Mouse (Mus musculus): ENCODE results near the gene Ints13.

- no peak for TF ChIP-seq CTCF (IDR thresholded peaks at IDR 0.05; ENCODE audit: extremely low read depth, insufficient read depth, low read length)
- TF ChIP-seq POLR2A (IDR thresholded peaks at IDR 0.05; ENCODE audit: extremely low read depth, insufficient read depth, low read length), result no peak
Observed at GRCm38 (mm10) chr6:146514531-146514948, 63.1 kb downstream of the Ints13 start.

Measured in cortical plate, adult 2 months (tissue).